Mouse (Mus musculus): ENCODE measurements around the gene 4632433K11Rik.

- no peak for TF ChIP-seq GATA1 (IDR thresholded peaks at IDR 0.05; ENCODE audit: borderline replicate concordance, low read length)
- TF ChIP-seq FLI1 (IDR thresholded peaks at IDR 0.05; ENCODE audit: low read length) = no peak
These were observed 16.0 kb upstream of the 4632433K11Rik start for GRCm38 (mm10) chr7:5017931-5018330.
